Comparison of ENCODE assay signal across 8 mouse cellular contexts in genomic region chr1:89968111-89968851, GRCm38 (mm10). TPM values are rescaled to one million over a fixed set of nuclear protein-coding genes. Genes with fewer than 3 reads are reported as not detected.
DNase-seq lines count a peak whose midpoint lies in the region; ATAC-seq and TF ChIP-seq lines count a peak whose summit lies in the region.

No protein-coding gene starts in this region.

- peak overlapping the region; percentile 100 for H3K4me2 ChIP-seq in kidney, embryonic 14.5 days (replicated peaks; ENCODE audit: low read depth, low read length)
- H3K4me2 ChIP-seq in forebrain, embryonic 16.5 days (ENCODE audit: low read length), result peak overlapping the region; percentile 87
- peak overlapping the region; percentile 58 for H3K4me2 ChIP-seq in liver, postnatal 0 days (ENCODE audit: low read depth, low read length)
- peak overlapping the region; percentile 97 for H3K4me2 ChIP-seq in stomach, embryonic 15.5 days

- H3K9me3 ChIP-seq in kidney, embryonic 14.5 days (ENCODE audit: control insufficient read depth, low read length), result no peaks in the 10 kb centered on the region
- H3K9me3 ChIP-seq in forebrain, embryonic 16.5 days (ENCODE audit: control insufficient read depth, low read length), result no peaks in the 10 kb centered on the region
- H3K9me3 ChIP-seq in liver, postnatal 0 days (ENCODE audit: low read length), result no peaks in the 10 kb centered on the region
- no peaks in the 10 kb centered on the region for H3K9me3 ChIP-seq in stomach, embryonic 15.5 days

- no peak for DNase-seq in kidney, adult 9 months
- peak; percentile 29 to 50 for DNase-seq in kidney, postnatal 4 days
- DNase-seq in liver, postnatal 0 days, result no peak
- DNase-seq in urinary bladder, postnatal 10 days (ENCODE audit: low spot score), result no peak

- TF ChIP-seq EP300 in liver, postnatal 0 days (IDR thresholded peaks at IDR 0.05; ENCODE audit: low read depth), result no peak

- H3K27ac ChIP-seq in kidney, embryonic 14.5 days (ENCODE audit: low read depth, low read length), result no peak overlapping the region
- no peak overlapping the region; the same call in 1 of the 2 replicates for H3K27ac ChIP-seq in forebrain, embryonic 16.5 days (ENCODE audit: low read length)
- no peak overlapping the region for H3K27ac ChIP-seq in liver, postnatal 0 days (ENCODE audit: low read depth)
- no peak overlapping the region for H3K27ac ChIP-seq in stomach, embryonic 15.5 days

- H3K4me1 ChIP-seq in kidney, embryonic 14.5 days (ENCODE audit: control insufficient read depth, insufficient read depth, low read length), result no peaks in the 10 kb centered on the region
- peaks cover 4% of the 10 kb centered on the region for H3K4me1 ChIP-seq in forebrain, embryonic 16.5 days (replicated peaks; ENCODE audit: control insufficient read depth, insufficient read depth, low read length)
- H3K4me1 ChIP-seq in liver, postnatal 0 days (ENCODE audit: insufficient read depth), result no peaks in the 10 kb centered on the region
- H3K4me1 ChIP-seq in stomach, embryonic 15.5 days, result 0 out of 2 replicates have a peak, but pooled peaks cover 4% of the 10 kb centered on the region

- H3K36me3 ChIP-seq in kidney, embryonic 14.5 days (ENCODE audit: control insufficient read depth, insufficient read depth, low read length), result no peaks in the 10 kb centered on the region
- H3K36me3 ChIP-seq in forebrain, embryonic 16.5 days (ENCODE audit: control insufficient read depth, insufficient read depth), result no peaks in the 10 kb centered on the region
- no peaks in the 10 kb centered on the region for H3K36me3 ChIP-seq in liver, postnatal 0 days (replicated peaks; ENCODE audit: insufficient read depth, low read length)
- H3K36me3 ChIP-seq in stomach, embryonic 15.5 days, result no peaks in the 10 kb centered on the region

- peak overlapping the region; percentile 56 for H3K9ac ChIP-seq in kidney, embryonic 14.5 days (ENCODE audit: low read depth, low read length)
- peak overlapping the region; percentile 71 for H3K9ac ChIP-seq in forebrain, embryonic 16.5 days (replicated peaks; ENCODE audit: low read depth, low read length)
- no peak overlapping the region for H3K9ac ChIP-seq in liver, postnatal 0 days (replicated peaks)
- 0 out of 2 replicates have a peak overlapping the region, but pooled peaks have one; percentile 22 for H3K9ac ChIP-seq in stomach, embryonic 15.5 days

- peaks cover 55% of the 10 kb centered on the region for H3K27me3 ChIP-seq in kidney, embryonic 14.5 days (ENCODE audit: control insufficient read depth, insufficient read depth, low read length)
- H3K27me3 ChIP-seq in forebrain, embryonic 16.5 days (replicated peaks; ENCODE audit: control insufficient read depth, insufficient read depth, low read length), result peaks cover 67% of the 10 kb centered on the region
- peaks cover 35% of the 10 kb centered on the region for H3K27me3 ChIP-seq in liver, postnatal 0 days (ENCODE audit: insufficient read depth, low read length)
- peaks cover 52% of the 10 kb centered on the region for H3K27me3 ChIP-seq in stomach, embryonic 15.5 days (replicated peaks)

- under 1% methylated on average over 79 of the region's 95 CpGs for WGBS in kidney, embryonic 14.5 days
- under 1% methylated on average over 95 of the region's 95 CpGs for WGBS in forebrain, embryonic 16.5 days
- under 1% methylated on average over 60 of the region's 95 CpGs for WGBS in liver, postnatal 0 days (ENCODE audit: insufficient replicate concordance)
- under 1% methylated on average over 94 of the region's 95 CpGs for WGBS in stomach, embryonic 15.5 days

- no peak for TF ChIP-seq CTCF in liver, postnatal 0 days (IDR thresholded peaks at IDR 0.05; ENCODE audit: low read depth)

- peak overlapping the region; percentile 62 for H3K4me3 ChIP-seq in kidney, embryonic 14.5 days (ENCODE audit: low read length)
- H3K4me3 ChIP-seq in forebrain, embryonic 16.5 days (replicated peaks; ENCODE audit: low read length), result peak overlapping the region; percentile 60
- peak overlapping the region; percentile 24 for H3K4me3 ChIP-seq in liver, postnatal 0 days (ENCODE audit: low read depth, low read length)
- H3K4me3 ChIP-seq in stomach, embryonic 15.5 days (replicated peaks), result peak overlapping the region; percentile 60

- peak; percentile 59 for ATAC-seq in kidney, embryonic 14.5 days (ENCODE audit: low FRiP score, low TSS enrichment)
- ATAC-seq in cerebellum, adult (ENCODE audit: insufficient number of reproducible peaks, low FRiP score, low TSS enrichment), result peak; percentile 63
- ATAC-seq in forebrain, embryonic 16.5 days, result peak; percentile 68
- ATAC-seq in liver, postnatal 0 days, result peak; percentile 5; the same call in 1 of the 2 replicates
- no peak; the same call in 1 of the 2 replicates for ATAC-seq in stomach, embryonic 15.5 days (ENCODE audit: insufficient read depth, low FRiP score, low read depth)

RNA-seq across cellular contexts. Expression of gene Gbx2, which starts 37.3 kb away (rescaled TPM):
- polyA plus RNA-seq in kidney, embryonic 14.5 days (2014; fragmentation: Nextera tagmentation; extraction: Ambion mirVana), result 0.10 and 0.18 TPM in 2 replicates
- 4.1 and 8.1 TPM in 2 replicates for polyA plus RNA-seq in forebrain, embryonic 16.5 days (2015; fragmentation: Nextera tagmentation; extraction: Ambion mirVana)
- 0.52 and 0.57 TPM in 2 replicates for polyA plus RNA-seq in liver, postnatal 0 days (2015; fragmentation: Nextera tagmentation; extraction: Ambion mirVana)
- 0.28 and 0.31 TPM in 2 replicates for polyA plus RNA-seq in stomach, embryonic 15.5 days (2015; fragmentation: Nextera tagmentation; extraction: Ambion mirVana)

RNA-seq across cellular contexts. Expression of gene Asb18, which starts 46.2 kb away (rescaled TPM):
- not detected in 2 replicates for polyA plus RNA-seq in kidney, embryonic 14.5 days (2014; fragmentation: Nextera tagmentation; extraction: Ambion mirVana)
- 0.14 and 0.33 TPM in 2 replicates for polyA plus RNA-seq in forebrain, embryonic 16.5 days (2015; fragmentation: Nextera tagmentation; extraction: Ambion mirVana)
- not detected in 2 replicates for polyA plus RNA-seq in liver, postnatal 0 days (2015; fragmentation: Nextera tagmentation; extraction: Ambion mirVana)
- not detected in 2 replicates for polyA plus RNA-seq in stomach, embryonic 15.5 days (2015; fragmentation: Nextera tagmentation; extraction: Ambion mirVana)

Comparison
In these comparisons a context has a peak if more than half of its experiments do, and no peak if none do; other contexts are left out.
1. DNase-seq: peak in kidney, postnatal 4 days (2 of 2); none in kidney, adult 9 months (single experiment), liver, postnatal 0 days (single experiment) and urinary bladder, postnatal 10 days (single experiment).
2. Peak in every context shown above with its lines, with median percentiles within 50 percentile points of each other: H3K4me2 ChIP-seq and H3K4me3 ChIP-seq.